Mouse (Mus musculus) ES-E14 (cell line): ENCODE measurements at regions not wholly inside any gene's neighbourhood (a gene's known extent, or its start where the extent isn't known, plus 50 kb on each side); places are given as distances from the start of the nearest gene placed in this dataset.
A peak's percentile ranks its signal among the peaks of the same experiment; 100 is the strongest.

Source experiments
- DNase-seq: peaks from one replicate; pipeline ENCODE4 v3.0.0-alpha.2; 2013; ENCODE audit warnings: low read depth, low spot score
- H3K27ac ChIP-seq: 2 replicates; pipeline ENCODE4 v1.5.1; 2012; ENCODE audit warnings: low read depth, mild to moderate bottlenecking, low read length, moderate library complexity, mixed read lengths; ENCODE audit not compliant: poor library complexity, insufficient read depth, severe bottlenecking
- H3K36me3 ChIP-seq: 2 replicates; pipeline ENCODE4 v1.6.1; 2012; ENCODE audit warnings: mild to moderate bottlenecking, low read length, moderate library complexity, mixed read lengths; ENCODE audit not compliant: control insufficient read depth, poor library complexity, insufficient read depth, severe bottlenecking
- H3K4me1 ChIP-seq, 2 experiments: fragments of 150-350 bp in 1 of 2; sonication (generic) in 1 of 2; 2 replicates each; pipeline ENCODE4 v1.6.1; 2012; ENCODE audit warnings: low read length in 2 of 2, mild to moderate bottlenecking in 1 of 2, mixed read lengths in 1 of 2; ENCODE audit not compliant: control insufficient read depth in 2 of 2, insufficient read depth in 2 of 2, poor library complexity in 1 of 2
- H3K4me3 ChIP-seq, 2 experiments: fragments of 150-350 bp in 1 of 2; sonication (generic) in 1 of 2; 2 replicates each; pipeline ENCODE4 v1.5.1; 2012; ENCODE audit warnings: low read length in 2 of 2, low read depth in 1 of 2, mild to moderate bottlenecking in 1 of 2, mixed read lengths in 1 of 2; ENCODE audit not compliant: insufficient read depth in 1 of 2, poor library complexity in 1 of 2, severe bottlenecking in 1 of 2
- H3K9ac ChIP-seq: 2 replicates; pipeline ENCODE4 v1.6.1; 2012; ENCODE audit warnings: low read depth, mild to moderate bottlenecking, low read length, mixed read lengths; ENCODE audit not compliant: poor library complexity, insufficient read depth, severe bottlenecking
- H3K9me3 ChIP-seq: fragments of 150-350 bp; sonication (generic); 2 replicates; pipeline ENCODE4 v1.6.1; 2012; ENCODE audit warnings: low read depth, mild to moderate bottlenecking, low read length; ENCODE audit not compliant: control insufficient read depth, insufficient read depth
- CHD2 ChIP-seq: IDR thresholded peaks from 2 replicates; pipeline ENCODE4 v1.6.1; 2014; ENCODE audit warnings: mild to moderate bottlenecking, low read depth, low read length, inconsistent platforms
- HCFC1 ChIP-seq: IDR thresholded peaks from 2 replicates; pipeline ENCODE4 v1.6.1; 2012; ENCODE audit warnings: low read length, inconsistent platforms, borderline replicate concordance; ENCODE audit not compliant: insufficient read depth
- MAFK ChIP-seq: IDR thresholded peaks from 2 replicates; pipeline ENCODE4 v1.6.1; 2014; ENCODE audit warnings: mild to moderate bottlenecking, low read depth, low read length, inconsistent platforms; ENCODE audit not compliant: insufficient read depth
- ZC3H11A ChIP-seq: IDR thresholded peaks from 2 replicates; pipeline ENCODE4 v1.6.1; 2012; ENCODE audit warnings: low read depth, mild to moderate bottlenecking, inconsistent platforms, low read length, borderline replicate concordance
- ZNF384 ChIP-seq: IDR thresholded peaks from 2 replicates; pipeline ENCODE4 v1.6.1; 2012; ENCODE audit warnings: low read depth, low read length, inconsistent platforms
- in situ Hi-C, 2 experiments: fragments of 600-800 bp; cut with MboI; formaldehyde crosslinking; loops; one replicate each; pipeline ENCODE4 v1.15.1; 2025; ENCODE audit warnings: low sequenced_read_pairs in 2 of 2, inconsistent platforms in 1 of 2; ENCODE audit not compliant: unreplicated experiment in 2 of 2

- Histone ChIP-seq H3K36me3 (no peaks in the 10 kb centered on the region), H3K27ac (no peak overlapping the region), H3K4me1 (no peaks in the 10 kb centered on the region), H3K4me3 (no peak overlapping the region), H3K9me3 (no peaks in the 10 kb centered on the region), H3K9ac (no peak overlapping the region)
- TF ChIP-seq ZNF384 (no peak), ZC3H11A (no peak), HCFC1 (no peak), CHD2 (no peak), MAFK (no peak)
- in situ Hi-C loops: no loop called here
- DNase-seq: no peak
These were observed 1617.2 kb upstream of the Gulo start for GRCm38 (mm10) chr14:67626181-67626580.

- Histone ChIP-seq H3K36me3 (no peaks in the 10 kb centered on the region), H3K9ac (no peak overlapping the region), H3K4me1 (no peaks in the 10 kb centered on the region), H3K4me3 (no peak overlapping the region), H3K9me3 (no peaks in the 10 kb centered on the region), H3K27ac (no peak overlapping the region)
- no peak for DNase-seq
- no peak for TF ChIP-seq HCFC1
- no peak for TF ChIP-seq MAFK
- TF ChIP-seq CHD2: no peak
- TF ChIP-seq ZNF384: no peak
- no peak for TF ChIP-seq ZC3H11A
- in situ Hi-C loops: no loop called here
These were observed 1615.0 kb upstream of the Gulo start for GRCm38 (mm10) chr14:67623841-67624480.

- Histone ChIP-seq H3K27ac (no peak overlapping the region), H3K36me3 (no peaks in the 10 kb centered on the region), H3K4me3 (no peak overlapping the region), H3K4me1 (no peaks in the 10 kb centered on the region), H3K9me3 (no peaks in the 10 kb centered on the region), H3K9ac (no peak overlapping the region)
- DNase-seq: no peak
- in situ Hi-C loops: no loop called here
- TF ChIP-seq CHD2 (no peak), HCFC1 (no peak), MAFK (no peak)
These were observed 1613.9 kb upstream of the Gulo start for GRCm38 (mm10) chr14:67622911-67623310.

GRCm38 (mm10) chr14:67621486-67621885, 1612.5 kb upstream of the Gulo start:
- no peak for TF ChIP-seq ZC3H11A
- TF ChIP-seq MAFK: no peak
- no peak for TF ChIP-seq HCFC1
- no peak for TF ChIP-seq ZNF384
- no peak for TF ChIP-seq CHD2
- in situ Hi-C loops: no loop called here
- H3K4me3 ChIP-seq: no peak overlapping the region

GRCm38 (mm10) chr14:67620854-67621476, 1612.0 kb upstream of the Gulo start:
- TF ChIP-seq ZC3H11A (peak; percentile 75; the same call in 1 of the 2 replicates), MAFK (no peak)

More at GRCm38 (mm10) chr14:67621486-67621885, 1612.5 kb upstream of the Gulo start:
- H3K9ac ChIP-seq: no peak overlapping the region
- H3K36me3 ChIP-seq: no peaks in the 10 kb centered on the region
- DNase-seq: no peak
- no peaks in the 10 kb centered on the region for H3K4me1 ChIP-seq
- H3K27ac ChIP-seq: no peak overlapping the region
- H3K9me3 ChIP-seq: no peaks in the 10 kb centered on the region

More at GRCm38 (mm10) chr14:67620854-67621476, 1612.0 kb upstream of the Gulo start:
- Histone ChIP-seq H3K9ac (no peak overlapping the region), H3K27ac (no peak overlapping the region), H3K9me3 (no peaks in the 10 kb centered on the region), H3K36me3 (no peaks in the 10 kb centered on the region), H3K4me1 (no peaks in the 10 kb centered on the region), H3K4me3 (no peak overlapping the region)
- in situ Hi-C loops: no loop called here
- DNase-seq: no peak
